16 mouse cellular contexts compared by ENCODE assay signal in genomic region chr19:11800531-11801315, GRCm38 (mm10). TPM values are rescaled to one million over a fixed set of nuclear protein-coding genes. Genes with fewer than 3 reads are reported as not detected.
DNase-seq lines count a peak whose midpoint lies in the region; ATAC-seq lines count a peak whose summit lies in the region.
"Had no signal": no experiment of that assay in that cellular context is flagged by ENCODE, and none has a peak within 500 bp of the region (broad histone marks: within the 10 kb centered on the region; RNA-seq: fewer than 3 reads in every experiment).

No protein-coding gene starts in this region.

- no peak overlapping the region for H3K27ac ChIP-seq in kidney, embryonic 16.5 days (ENCODE audit: low read length)
- H3K27ac ChIP-seq: lung, embryonic 15.5 days had no signal

- no peak for DNase-seq in kidney, postnatal 14 days
- DNase-seq in 416B (ENCODE audit: low read depth) = peak; percentile 87
- peak; percentile 24 for DNase-seq in CD4-positive helper T cell, adult 2 months (ENCODE audit: low read depth, low spot score)
- no peak for DNase-seq in spleen, adult 12 weeks (ENCODE audit: low spot score)
- DNase-seq in ovary, postnatal 36 days (ENCODE audit: low spot score) = no peak
- DNase-seq: adrenal gland, postnatal 14 days; embryo, embryonic 11 days; spleen, adult 18-20 months; thymus, adult 18-20 months had no signal

- H3K4me3 ChIP-seq in kidney, embryonic 16.5 days (ENCODE audit: low read length) = no peak overlapping the region
- H3K4me3 ChIP-seq: lung, embryonic 15.5 days had no signal

- peak; percentile 46; the same call in 1 of the 2 replicates for ATAC-seq in kidney, embryonic 16.5 days (ENCODE audit: low FRiP score, low TSS enrichment)
- ATAC-seq in granulocyte monocyte progenitor cell, adult 5-6 weeks (replicated peaks; ENCODE audit: poor library complexity, severe bottlenecking) = peak; percentile 73
- ATAC-seq: hindbrain, embryonic 16.5 days had no signal

- no peaks in the 10 kb centered on the region for H3K9me3 ChIP-seq in kidney, embryonic 16.5 days (ENCODE audit: low read length)
- H3K9me3 ChIP-seq: lung, embryonic 15.5 days had no signal

- H3K4me2 ChIP-seq in kidney, embryonic 16.5 days (replicated peaks; ENCODE audit: low read depth, low read length) = no peak overlapping the region
- H3K4me2 ChIP-seq: lung, embryonic 15.5 days had no signal

- H3K9ac ChIP-seq in kidney, embryonic 16.5 days (replicated peaks; ENCODE audit: low read length) = no peak overlapping the region
- H3K9ac ChIP-seq: lung, embryonic 15.5 days had no signal

- H3K27me3 ChIP-seq in kidney, embryonic 16.5 days (ENCODE audit: insufficient read depth, low read length) = no peaks in the 10 kb centered on the region
- H3K27me3 ChIP-seq: lung, embryonic 15.5 days had no signal

- 0 out of 2 replicates have a peak, but pooled peaks cover 6% of the 10 kb centered on the region for H3K36me3 ChIP-seq in kidney, embryonic 16.5 days (ENCODE audit: insufficient read depth, low read length)
- H3K36me3 ChIP-seq: lung, embryonic 15.5 days had no signal

- H3K4me1 ChIP-seq in kidney, embryonic 16.5 days (ENCODE audit: insufficient read depth, low read length) = no peaks in the 10 kb centered on the region
- H3K4me1 ChIP-seq: lung, embryonic 15.5 days had no signal

- WGBS in kidney, embryonic 16.5 days = 81% methylated on average over 8 of the region's 8 CpGs

RNA-seq across cellular contexts. Expression of gene Stx3, which starts 18.5 kb away (rescaled TPM):
- 25.5 and 26.5 TPM in 2 replicates for polyA plus RNA-seq in kidney, embryonic 16.5 days (2015; fragmentation: Nextera tagmentation; extraction: Ambion mirVana)
- total RNA-seq in granulocyte monocyte progenitor cell, adult 5-6 weeks (2014; fragmentation: Nextera tagmentation) = 11.3 and 12.2 TPM in 2 replicates
- total RNA-seq in granulocyte monocyte progenitor cell, adult 5-6 weeks (2017) = 7.9 and 12.1 TPM in 2 replicates

RNA-seq across cellular contexts. Expression of gene Mrpl16, which starts 30.5 kb away (rescaled TPM):
- polyA plus RNA-seq in kidney, embryonic 16.5 days (2015; fragmentation: Nextera tagmentation; extraction: Ambion mirVana) = 49.2 and 54.4 TPM in 2 replicates
- total RNA-seq in granulocyte monocyte progenitor cell, adult 5-6 weeks (2014; fragmentation: Nextera tagmentation) = 76.7 and 90.4 TPM in 2 replicates
- 103 and 113 TPM in 2 replicates for total RNA-seq in granulocyte monocyte progenitor cell, adult 5-6 weeks (2017)

RNA-seq across cellular contexts. Expression of gene Olfr1417, which starts 38.3 kb away (rescaled TPM):
- 0.16 TPM in 1 of 2 replicates, not detected in the other for polyA plus RNA-seq in kidney, embryonic 16.5 days (2015; fragmentation: Nextera tagmentation; extraction: Ambion mirVana)
- total RNA-seq in granulocyte monocyte progenitor cell, adult 5-6 weeks (2014; fragmentation: Nextera tagmentation) = not detected in 2 replicates
- total RNA-seq in granulocyte monocyte progenitor cell, adult 5-6 weeks (2017) = not detected in 2 replicates
- total RNA-seq: adrenal gland, postnatal 14 days; layer of hippocampus, postnatal 25 days had no signal
- polyA plus RNA-seq: limb, embryonic 11.5 days; lung, embryonic 15.5 days had no signal

RNA-seq across cellular contexts. Expression of gene Gif, which starts 53.4 kb away (rescaled TPM):
- not detected in 2 replicates for polyA plus RNA-seq in kidney, embryonic 16.5 days (2015; fragmentation: Nextera tagmentation; extraction: Ambion mirVana)
- not detected in 2 replicates for total RNA-seq in granulocyte monocyte progenitor cell, adult 5-6 weeks (2014; fragmentation: Nextera tagmentation)
- not detected in 2 replicates for total RNA-seq in granulocyte monocyte progenitor cell, adult 5-6 weeks (2017)
- total RNA-seq: adrenal gland, postnatal 14 days; layer of hippocampus, postnatal 25 days had no signal
- polyA plus RNA-seq: heart, embryonic 14.5 days; hindbrain, embryonic 16.5 days; limb, embryonic 11.5 days had no signal

Comparison
In these comparisons a context has a peak if more than half of its experiments do, and no peak if none do; other contexts are left out.
1. DNase-seq: peak in 416B (single experiment) and CD4-positive helper T cell, adult 2 months (single experiment); none in kidney, postnatal 14 days (single experiment), spleen, adult 12 weeks (single experiment) and ovary, postnatal 36 days (single experiment).